Mouse (Mus musculus) brown adipose tissue, adult 24 weeks (tissue): ENCODE measurements around the gene Aspm. TPM values are rescaled to one million over a fixed set of nuclear protein-coding genes. Genes with fewer than 3 reads are reported as not detected.
"Not testable (repeated sequence)": the region's sequence is repeated elsewhere in the genome, so short reads cannot be mapped to it uniquely, and the experiment has no call there.

ENCODE experiments used
- H3K27ac ChIP-seq: fragments of 200-500 bp; replicated peaks from 2 replicates; pipeline ENCODE4 v1.5.1; 2012; ENCODE audit warnings: low read depth, mild to moderate bottlenecking, low read length
- H3K4me1 ChIP-seq: fragments of 200-500 bp; 2 replicates; pipeline ENCODE4 v1.6.1; 2012; ENCODE audit warnings: low read length, mixed read lengths; ENCODE audit not compliant: control insufficient read depth, insufficient read depth, insufficient read length
- H3K4me3 ChIP-seq: fragments of 200-500 bp; 2 replicates; pipeline ENCODE4 v1.5.1; 2012; ENCODE audit warnings: low read depth, mild to moderate bottlenecking, low read length, moderate library complexity; ENCODE audit not compliant: insufficient read depth
- polyA plus RNA-seq: library from polyadenylated mRNA; stranded (reverse); fragments of >200 nt; gene quantifications from 2 replicates; pipeline ENCODE4 v1.2.4, GENCODE M21; 2012; ENCODE audit not compliant: missing spikeins, insufficient read depth, insufficient read length

The Aspm gene
- polyA plus RNA-seq: not detected in 2 replicates

GRCm38 (mm10) chr1:139454340-139455225 lies at the start of gene Aspm:
TSS of gene Aspm (plus strand) at chr1:139454772.
- no peak within 1 kb of the TSS for H3K27ac ChIP-seq
- peaks cover 2% of the 10 kb centered on the region; the same call in 1 of the 2 replicates for H3K4me1 ChIP-seq
- H3K4me3 ChIP-seq: peak within 1 kb of the TSS; percentile 59

- Histone ChIP-seq H3K4me3 (no peak overlapping the region), H3K4me1 (no peaks in the 10 kb centered on the region), H3K27ac (no peak overlapping the region)
These were observed 48.8 kb upstream of the Aspm start for GRCm38 (mm10) chr1:139405766-139406165.

- Histone ChIP-seq H3K4me3 (no peak overlapping the region), H3K27ac (no peak overlapping the region), H3K4me1 (no peaks in the 10 kb centered on the region)
These were observed 46.9 kb upstream of the Aspm start for GRCm38 (mm10) chr1:139407701-139408100.

GRCm38 (mm10) chr1:139412365-139412764 lies 42.2 kb upstream of the Aspm start:
- H3K27ac ChIP-seq, H3K4me3 ChIP-seq, H3K4me1 ChIP-seq: not testable (repeated sequence)

- no peak overlapping the region for H3K27ac ChIP-seq
- H3K4me3 ChIP-seq: no peak overlapping the region
- no peaks in the 10 kb centered on the region for H3K4me1 ChIP-seq
These were observed 41.1 kb upstream of the Aspm start for GRCm38 (mm10) chr1:139413465-139413864.

GRCm38 (mm10) chr1:139421521-139421874 lies 33.1 kb upstream of the Aspm start:
- H3K27ac ChIP-seq: peak overlapping the region; percentile 96
- H3K4me3 ChIP-seq: peak overlapping the region; percentile 84
- H3K4me1 ChIP-seq: peaks cover 13% of the 10 kb centered on the region

GRCm38 (mm10) chr1:139421875-139422791 lies 32.4 kb upstream of the Aspm start, which contains the start of gene Zbtb41:
TSS of gene Zbtb41 (plus strand) at chr1:139422288.
- H3K27ac ChIP-seq: peak within 1 kb of the TSS; percentile 96

GRCm38 (mm10) chr1:139422941-139423340 lies 31.6 kb upstream of the Aspm start:
- peak overlapping the region; percentile 84 for H3K4me3 ChIP-seq
- H3K27ac ChIP-seq: 0 out of 2 replicates have a peak overlapping the region, but pooled peaks have one; percentile 72
- H3K4me1 ChIP-seq: peaks cover 13% of the 10 kb centered on the region

More at GRCm38 (mm10) chr1:139421875-139422791, 32.4 kb upstream of the Aspm start, which contains the start of gene Zbtb41:
- peaks cover 13% of the 10 kb centered on the region for H3K4me1 ChIP-seq
- peak within 1 kb of the TSS; percentile 84 for H3K4me3 ChIP-seq

- Histone ChIP-seq H3K27ac (no peak overlapping the region), H3K4me3 (peak overlapping the region; percentile 84), H3K4me1 (peaks cover 13% of the 10 kb centered on the region)
These were observed 30.6 kb upstream of the Aspm start for GRCm38 (mm10) chr1:139423931-139424330.

GRCm38 (mm10) chr1:139425006-139425405 lies 29.6 kb upstream of the Aspm start:
- peaks cover 13% of the 10 kb centered on the region for H3K4me1 ChIP-seq
- no peak overlapping the region for H3K4me3 ChIP-seq
- no peak overlapping the region for H3K27ac ChIP-seq

- no peak overlapping the region for H3K27ac ChIP-seq
- H3K4me3 ChIP-seq: no peak overlapping the region
- H3K4me1 ChIP-seq: no peaks in the 10 kb centered on the region
These were observed 16.2 kb upstream of the Aspm start for GRCm38 (mm10) chr1:139438373-139438772.

- H3K27ac ChIP-seq, H3K4me1 ChIP-seq, H3K4me3 ChIP-seq: not testable (repeated sequence)
These were observed 11.5 kb upstream of the Aspm start for GRCm38 (mm10) chr1:139443103-139443502.

- peak overlapping the region; percentile 59 for H3K4me3 ChIP-seq
- peaks cover 2% of the 10 kb centered on the region; the same call in 1 of the 2 replicates for H3K4me1 ChIP-seq
- no peak overlapping the region for H3K27ac ChIP-seq
These were observed 776 bp downstream of the Aspm start for GRCm38 (mm10) chr1:139455226-139455869.

GRCm38 (mm10) chr1:139460807-139461206 lies 6.2 kb downstream of the Aspm start:
- Histone ChIP-seq H3K27ac (no peak overlapping the region), H3K4me3 (no peak overlapping the region), H3K4me1 (no peaks in the 10 kb centered on the region)
